Mouse (Mus musculus) CH12.LX (cell line): Measurements from ENCODE around the gene Ttc29.

Experiments used
- CTCF ChIP-seq, 2 experiments: IDR thresholded peaks in 1 of 2; conservative IDR thresholded peaks in 1 of 2; 2 replicates each; pipeline ENCODE4 v1.5.1; 2011 to 2012; ENCODE audit warnings: low read depth in 2 of 2, low read length in 2 of 2, improper control_type of control experiment in 1 of 2, inconsistent platforms in 1 of 2, mild to moderate bottlenecking in 1 of 2, moderate library complexity in 1 of 2
- JUN ChIP-seq: IDR thresholded peaks from 2 replicates; pipeline ENCODE4 v1.6.1; 2011; ENCODE audit warnings: low read depth, mild to moderate bottlenecking, low read length, improper control_type of control experiment, moderate library complexity; ENCODE audit not compliant: insufficient read depth
- MAX ChIP-seq: IDR thresholded peaks from 2 replicates; pipeline ENCODE4 v1.6.1; 2011; ENCODE audit warnings: low read length, improper control_type of control experiment

DNA sequence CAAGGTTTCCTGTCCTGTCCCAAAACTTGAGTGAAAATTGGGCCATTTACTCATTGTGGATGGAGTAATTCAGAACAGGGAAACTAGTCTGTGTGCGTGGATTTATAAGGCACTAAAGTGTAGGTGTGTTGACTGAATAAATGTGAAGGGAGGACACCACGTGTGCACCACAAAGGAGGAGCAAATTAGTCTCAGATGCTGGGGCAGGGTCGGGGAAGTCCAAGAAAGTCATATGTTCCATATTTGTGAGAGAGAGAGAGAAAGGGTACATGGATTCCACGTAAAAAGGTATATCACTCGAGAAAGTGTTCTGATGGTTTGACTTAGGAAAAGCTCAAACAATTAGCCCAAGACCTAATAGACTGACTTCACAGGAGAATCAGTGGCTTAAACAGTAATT, 52.4 kb downstream of the Ttc29 start:
- TF ChIP-seq MAX (peak; percentile 85), JUN (peak; percentile 49; the same call in 1 of the 2 replicates), CTCF (conservative IDR thresholded peaks at IDR 0.05 in 1 of 2, IDR thresholded peaks at IDR 0.05 in 1 of 2; ENCODE audit: low read depth in 2 of 2, low read length in 2 of 2) (no peak)
